Mouse (Mus musculus): ENCODE data around the gene Rundc3a.

DNA sequence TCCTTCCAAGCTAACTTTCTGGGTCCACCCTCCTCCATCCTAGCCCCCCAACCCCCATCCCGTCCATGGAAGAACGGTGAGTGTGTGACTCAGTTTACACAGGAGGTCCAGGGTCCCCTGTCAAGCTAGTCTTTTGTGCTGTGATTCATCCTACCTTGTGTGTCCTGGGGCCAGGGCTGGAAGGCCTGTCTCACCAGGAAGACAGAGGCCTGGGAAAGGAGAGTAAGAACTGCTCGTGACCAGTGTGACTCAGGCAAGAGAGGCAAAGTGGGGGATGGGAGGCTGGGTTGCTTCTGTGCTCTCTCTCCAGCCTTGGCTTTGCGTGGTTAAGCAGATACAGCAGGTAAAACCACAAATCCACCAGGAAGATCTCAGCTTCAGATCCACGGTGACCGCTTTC lies 31.5 kb downstream of the Rundc3a start:
- no peak for TF ChIP-seq CTCF (IDR thresholded peaks at IDR 0.05; ENCODE audit: control insufficient read depth, insufficient read depth, low read length)
- no peak for TF ChIP-seq POLR2A (IDR thresholded peaks at IDR 0.05; ENCODE audit: borderline replicate concordance, control insufficient read depth, low read depth, low read length)
